In the genomic region with DNA sequence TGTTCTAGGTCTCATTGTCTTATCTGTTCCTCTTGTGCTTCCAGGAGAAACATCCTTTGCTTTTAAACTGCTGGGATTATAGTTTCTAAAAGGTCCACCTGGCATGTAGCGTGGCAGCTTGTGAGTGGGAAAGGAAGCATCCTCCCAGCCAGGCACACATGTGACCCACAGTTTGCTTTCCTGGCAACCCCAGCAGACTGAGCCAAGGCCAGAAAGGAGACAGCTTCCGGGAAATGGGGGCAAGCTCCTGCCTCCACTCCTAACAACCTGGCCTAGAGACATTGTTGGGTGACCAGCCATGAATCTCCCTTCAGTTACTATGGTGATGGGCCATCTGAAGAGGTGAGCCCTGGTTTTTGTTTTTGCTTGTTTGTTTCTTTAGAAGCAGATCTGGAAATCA, we compare ENCODE assay signal across 13 mouse cellular contexts.
"Had no signal": no experiment of that assay in that cellular context is flagged by ENCODE, and none has a peak within 500 bp of the region (broad histone marks: within the 10 kb centered on the region; RNA-seq: fewer than 3 reads in every experiment).

No protein-coding gene starts in this region.

- DNase-seq: lung, adult 18-20 months; lung, embryonic 14.5 days; lung, postnatal 10 days; lung, postnatal 4 days; midbrain, embryonic 14.5 days; retina, postnatal 1 day; right cerebral cortex, adult 18-20 months; right cerebral cortex, postnatal 25 days; right cerebral cortex, postnatal 4 days; spleen, adult 18-20 months; thymus, adult 18-20 months; thymus, postnatal 14 days; thymus, postnatal 36 days had no signal
